Mouse (Mus musculus): ENCODE measurements around the gene Mdga2. TPM values are rescaled to one million over a fixed set of nuclear protein-coding genes. Genes with fewer than 3 reads are reported as not detected.

Gene Mdga2
- total and polyA plus RNA-seq, 3 experiments = 2.1 TPM; not detected in 2

GRCm38 (mm10) chr12:66470868-66471267 lies 751.5 kb downstream of the Mdga2 start:
- Histone ChIP-seq H3K4me3 (ENCODE audit: control insufficient read depth in 1 of 2, insufficient read depth in 1 of 2, low read depth in 2 of 2, low read length in 2 of 2) (no peak overlapping the region), H3K4me1 (ENCODE audit: control insufficient read depth in 1 of 2, insufficient read depth in 2 of 2, low read length in 2 of 2) (no peaks in the 10 kb centered on the region), H3K27me3 (ENCODE audit: control insufficient read depth in 1 of 2, insufficient read depth in 2 of 2, low read length in 2 of 2) (no peaks in the 10 kb centered on the region), H3K79me2 (ENCODE audit: control insufficient read depth, insufficient read depth, low read length, poor library complexity) (no peaks in the 10 kb centered on the region), H3K9ac (ENCODE audit: control insufficient read depth, low read depth, low read length, poor library complexity, severe bottlenecking) (no peak overlapping the region), H3K9me3 (replicated peaks; ENCODE audit: insufficient read depth, low read length) (no peaks in the 10 kb centered on the region), H3K36me3 (ENCODE audit: control insufficient read depth in 1 of 2, insufficient read depth in 2 of 2, low read length in 2 of 2) (no peaks in the 10 kb centered on the region), H3K27ac (ENCODE audit: control insufficient read depth, low read depth, low read length) (no peak overlapping the region)
- TF ChIP-seq CHD1 (IDR thresholded peaks at IDR 0.05; ENCODE audit: low read depth, low read length) = no peak
- no peak for TF ChIP-seq POLR2AphosphoS2 (IDR thresholded peaks at IDR 0.05; ENCODE audit: low read length)
- no peak for TF ChIP-seq MYB (IDR thresholded peaks at IDR 0.05; ENCODE audit: low read depth, low read length)
- TF ChIP-seq USF2 (IDR thresholded peaks at IDR 0.05; ENCODE audit: borderline replicate concordance in 1 of 2, insufficient read depth in 1 of 2, low read depth in 1 of 2, low read length in 2 of 2) = no peak
- TF ChIP-seq E2F4 (IDR thresholded peaks at IDR 0.05; ENCODE audit: borderline replicate concordance, low read depth, low read length) = no peak
- TF ChIP-seq JUND (IDR thresholded peaks at IDR 0.05; ENCODE audit: low read depth, low read length) = no peak
- no peak for TF ChIP-seq ZKSCAN1 (IDR thresholded peaks at IDR 0.05; ENCODE audit: low read depth, low read length)
- TF ChIP-seq USF1 (IDR thresholded peaks at IDR 0.05; ENCODE audit: low read depth, low read length) = no peak
- TF ChIP-seq BHLHE40 (IDR thresholded peaks at IDR 0.05; ENCODE audit: borderline replicate concordance, low read depth, low read length) = no peak
- no peak for TF ChIP-seq ZMIZ1 (IDR thresholded peaks at IDR 0.05; ENCODE audit: low read depth, low read length)
- no peak for TF ChIP-seq MEF2A (IDR thresholded peaks at IDR 0.05; ENCODE audit: extremely low read depth, insufficient replicate concordance, low read depth, low read length, poor library complexity, severe bottlenecking)
- no peak for TF ChIP-seq ETS1 (IDR thresholded peaks at IDR 0.05; ENCODE audit: low read depth, low read length)
- no peak for TF ChIP-seq GATA1 (IDR thresholded peaks at IDR 0.05; ENCODE audit: low read depth, low read length)
- TF ChIP-seq TAL1 (IDR thresholded peaks at IDR 0.05; ENCODE audit: low read length) = no peak
- no peak for TF ChIP-seq ZC3H11A (IDR thresholded peaks at IDR 0.05; ENCODE audit: low read depth, low read length)
- TF ChIP-seq RCOR1 (IDR thresholded peaks at IDR 0.05; ENCODE audit: low read depth, low read length) = no peak
- no peak for TF ChIP-seq POLR2AphosphoS5 (IDR thresholded peaks at IDR 0.05; ENCODE audit: borderline replicate concordance, low read depth, low read length)
- TF ChIP-seq MYC (IDR thresholded peaks at IDR 0.05; ENCODE audit: low read depth, low read length) = no peak
- no peak for TF ChIP-seq ZNF384 (IDR thresholded peaks at IDR 0.05; ENCODE audit: low read depth, low read length)
- TF ChIP-seq EP300 (IDR thresholded peaks at IDR 0.05; ENCODE audit: low read depth in 1 of 2, low read length in 2 of 2) = no peak
- no peak for DNase-seq (ENCODE audit: low read depth, low spot score)
